Mouse (Mus musculus): ENCODE results near the gene Ndufaf2. TPM values are rescaled to one million over a fixed set of nuclear protein-coding genes. Genes with fewer than 3 reads are reported as not detected.

Ndufaf2 gene
- total RNA-seq, 1 experiment from 2014 or later: 10.6 TPM

DNA sequence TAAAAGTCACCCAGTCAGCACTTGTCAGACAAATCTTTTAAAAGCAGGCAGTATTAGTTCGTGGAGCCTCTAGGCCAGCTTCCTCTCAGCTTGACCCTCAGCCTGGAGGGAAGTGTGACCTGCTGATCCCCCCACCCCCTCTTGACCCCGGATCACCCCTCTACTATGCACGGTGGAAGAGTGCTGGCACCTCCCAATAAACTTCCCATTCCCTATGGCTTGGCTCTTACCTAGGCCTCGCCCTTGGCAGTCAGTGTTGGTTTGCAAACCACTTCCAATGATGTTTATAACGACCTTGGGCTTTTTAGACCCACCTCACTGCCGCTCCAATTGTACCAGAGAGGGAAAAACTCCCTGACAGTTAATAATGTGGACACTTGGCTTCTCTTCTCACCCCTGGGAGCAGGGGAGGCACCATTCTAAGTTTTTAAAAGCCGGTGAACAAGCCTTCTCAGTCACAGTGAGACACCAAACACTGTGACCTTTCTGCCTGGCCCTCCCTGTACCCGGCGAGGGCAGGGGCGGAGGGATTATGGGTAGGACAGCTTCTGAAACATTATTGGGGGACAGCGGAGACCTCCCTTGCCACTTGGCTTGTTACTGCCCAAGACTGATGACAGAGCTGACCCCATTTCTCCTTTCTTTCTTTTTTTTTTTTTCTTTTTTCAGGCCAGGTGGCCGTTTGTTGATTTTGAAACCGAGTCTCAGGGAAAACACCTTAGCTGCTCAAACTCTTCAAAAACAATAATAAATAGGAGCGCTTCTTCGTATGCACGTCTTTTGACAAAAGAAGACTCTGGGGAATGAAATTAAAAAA is 203.8 kb downstream of the Ndufaf2 start:
- ATAC-seq (ENCODE audit: extremely low read depth, insufficient number of reproducible peaks, low FRiP score, poor library complexity, severe bottlenecking): no peak

DNA sequence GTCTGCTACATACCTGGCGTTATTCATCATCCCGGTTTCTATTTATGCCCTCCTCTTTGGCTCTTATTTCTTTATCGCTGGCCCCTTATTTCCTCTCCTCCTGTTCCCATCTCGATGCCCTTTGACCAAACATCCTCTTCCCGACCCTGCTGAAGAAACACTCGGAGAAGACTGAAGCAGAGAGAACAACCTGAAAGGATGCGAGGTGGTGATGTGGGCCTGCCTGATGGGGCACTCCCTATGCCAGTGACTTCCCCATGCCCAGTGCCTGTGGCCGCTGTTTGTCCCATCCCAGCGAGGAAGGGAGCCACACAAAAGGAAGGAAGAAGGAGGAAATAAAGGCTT is 204.4 kb downstream of the Ndufaf2 start:
- ATAC-seq (ENCODE audit: extremely low read depth, insufficient number of reproducible peaks, low FRiP score, poor library complexity, severe bottlenecking): no peak

Other genes starting within 250 kb of the Ndufaf2 start
- 97.9 and 109 TPM in 2 replicates for gene Smim15, start 114.2 kb downstream of the Ndufaf2 start, total RNA-seq (2017)
- gene Ercc8, start 108 bp upstream of the Ndufaf2 start, total RNA-seq (2017): 10.8 and 14.4 TPM in 2 replicates
- gene Elovl7, start 55.8 kb upstream of the Ndufaf2 start, total RNA-seq (2017): 1.7 and 3.3 TPM in 2 replicates
- 7.1 and 8.3 TPM in 2 replicates for gene Depdc1b, start 157.7 kb upstream of the Ndufaf2 start, total RNA-seq (2017)

Measured in neutrophil, adult 5-6 weeks (primary cell).